Mouse (Mus musculus) midbrain, embryonic 14.5 days (tissue): ENCODE measurements at regions not wholly inside any gene's neighbourhood (a gene's known extent, or its start where the extent isn't known, plus 50 kb on each side); places are given as distances from the start of the nearest gene placed in this dataset.
A peak's percentile ranks its signal among the peaks of the same experiment; 100 is the strongest.

Experiments used
- ATAC-seq: fragments of 200-750 bp; cut with Nextera tagmentation; 2 replicates; pipeline ENCODE4 v1.8.0; 2017; ENCODE audit warnings: moderate number of reproducible peaks, moderate library complexity; ENCODE audit not compliant: low FRiP score, low TSS enrichment
- DNase-seq: peaks from one replicate; pipeline ENCODE4 v3.0.0-alpha.2; 2015
- H3K27ac ChIP-seq: fragments of 300-500 bp; sonication (generic); replicated peaks from 2 replicates; pipeline ENCODE4 v1.5.1; 2014; ENCODE audit warnings: mild to moderate bottlenecking, low read depth, low read length, moderate library complexity
- H3K27me3 ChIP-seq: fragments of 300-500 bp; sonication (generic); 2 replicates; pipeline ENCODE4 v1.6.1; 2014; ENCODE audit warnings: low read length, control low read depth, mixed read lengths; ENCODE audit not compliant: control insufficient read depth, insufficient read depth
- H3K36me3 ChIP-seq: fragments of 300-500 bp; sonication (generic); 2 replicates; pipeline ENCODE4 v1.6.1; 2014; ENCODE audit warnings: low read length, control low read depth; ENCODE audit not compliant: control insufficient read depth, insufficient read depth
- H3K4me1 ChIP-seq: fragments of 300-500 bp; sonication (generic); 2 replicates; pipeline ENCODE4 v1.6.1; 2014; ENCODE audit warnings: mild to moderate bottlenecking, antibody characterized with exemption, low read length, control low read depth; ENCODE audit not compliant: control insufficient read depth, insufficient read depth
- H3K4me2 ChIP-seq: fragments of 300-500 bp; sonication (generic); 2 replicates; pipeline ENCODE4 v1.6.1; 2014; ENCODE audit warnings: mild to moderate bottlenecking, low read length, moderate library complexity
- H3K4me3 ChIP-seq: fragments of 300-500 bp; sonication (generic); replicated peaks from 2 replicates; pipeline ENCODE4 v1.5.1; 2014; ENCODE audit warnings: low read depth, low read length
- H3K9ac ChIP-seq: fragments of 300-500 bp; sonication (generic); replicated peaks from 2 replicates; pipeline ENCODE4 v1.6.1; 2014; ENCODE audit warnings: mild to moderate bottlenecking, low read length, moderate library complexity
- H3K9me3 ChIP-seq: fragments of 300-500 bp; sonication (generic); 2 replicates; pipeline ENCODE4 v1.6.1; 2016; ENCODE audit warnings: low read length, control low read depth, mixed read lengths; ENCODE audit not compliant: control insufficient read depth
- WGBS: fragments of 180-500 bp; shearing (Covaris S2); extraction: QIAGEN DNeasy Blood & Tissue Kit; methylation state at CpG from one replicate; pipeline ENCODE4 v1.1.7; 2014; 5-methylcytosine and 5-hydroxymethylcytosine counted together

DNA sequence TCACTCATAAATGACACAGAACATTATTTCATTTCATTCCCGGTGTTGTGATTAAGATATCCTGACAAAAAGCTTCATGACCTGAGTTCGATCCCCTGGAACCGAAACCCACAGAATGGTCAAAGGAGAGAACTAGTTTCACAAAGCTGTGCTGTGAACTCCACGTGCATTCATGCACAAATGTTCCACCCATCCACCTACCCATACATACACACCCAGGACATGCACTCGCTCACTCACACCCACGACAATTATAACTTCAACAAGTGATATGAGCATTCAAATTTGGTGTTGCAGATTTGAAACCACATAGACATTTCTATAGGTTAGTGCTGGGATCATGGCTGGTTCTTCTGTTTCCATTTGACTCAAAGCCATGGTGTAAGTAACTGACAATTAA lies 243.4 kb downstream of the Gm11361 start:
- 95% methylated on average over 6 of the region's 6 CpGs for WGBS
- no peaks in the 10 kb centered on the region for H3K9me3 ChIP-seq
- no peak overlapping the region for H3K9ac ChIP-seq
- no peak for DNase-seq
- no peak overlapping the region for H3K4me3 ChIP-seq
- ATAC-seq: no peak
- no peak overlapping the region for H3K27ac ChIP-seq
- H3K4me1 ChIP-seq: no peaks in the 10 kb centered on the region
- no peaks in the 10 kb centered on the region for H3K27me3 ChIP-seq
- H3K4me2 ChIP-seq: no peak overlapping the region
- H3K36me3 ChIP-seq: no peaks in the 10 kb centered on the region

GRCm38 (mm10) chr13:28497483-28497882 lies 240.2 kb downstream of the Gm11361 start:
- no peaks in the 10 kb centered on the region for H3K9me3 ChIP-seq
- H3K4me3 ChIP-seq: no peak overlapping the region
- WGBS: 93% methylated on average over 4 of the region's 4 CpGs
- no peak overlapping the region for H3K27ac ChIP-seq
- ATAC-seq (no peak), DNase-seq (no peak)
- no peaks in the 10 kb centered on the region for H3K36me3 ChIP-seq
- H3K4me1 ChIP-seq: no peaks in the 10 kb centered on the region
- no peak overlapping the region for H3K4me2 ChIP-seq
- H3K9ac ChIP-seq: no peak overlapping the region
- H3K27me3 ChIP-seq: no peaks in the 10 kb centered on the region

- Histone ChIP-seq H3K9ac (no peak overlapping the region), H3K4me3 (no peak overlapping the region), H3K9me3 (no peaks in the 10 kb centered on the region), H3K4me2 (no peak overlapping the region), H3K27ac (no peak overlapping the region), H3K4me1 (no peaks in the 10 kb centered on the region), H3K27me3 (no peaks in the 10 kb centered on the region), H3K36me3 (no peaks in the 10 kb centered on the region)
- 78% methylated on average over 2 of the region's 2 CpGs for WGBS
- DNase-seq (no peak), ATAC-seq (no peak)
Observed at GRCm38 (mm10) chr13:28492015-28492414, 234.7 kb downstream of the Gm11361 start.

DNA sequence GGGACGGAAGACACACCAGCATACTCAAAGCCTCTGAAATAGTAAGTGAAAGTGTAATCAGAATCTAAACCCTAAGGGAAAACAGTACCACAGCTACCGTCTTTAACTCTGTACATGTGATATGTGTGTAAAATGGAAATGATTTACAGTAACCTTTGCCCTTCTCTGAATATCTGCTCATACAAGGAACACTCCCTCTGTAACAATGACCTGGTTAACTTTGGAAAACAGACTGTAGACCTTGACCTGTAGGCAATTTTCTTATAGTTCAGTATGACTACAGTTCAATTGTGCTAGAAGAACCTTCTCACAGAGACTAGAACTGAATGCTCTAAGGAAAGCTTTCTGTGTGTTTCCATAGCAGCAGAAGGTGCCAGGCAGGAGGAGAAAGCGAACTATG lies 226.4 kb downstream of the Gm11361 start:
- 73% methylated on average over 3 of the region's 3 CpGs for WGBS
- ATAC-seq (no peak), DNase-seq (no peak)
- Histone ChIP-seq H3K27ac (no peak overlapping the region), H3K9me3 (no peaks in the 10 kb centered on the region), H3K36me3 (no peaks in the 10 kb centered on the region), H3K4me1 (no peaks in the 10 kb centered on the region), H3K9ac (no peak overlapping the region), H3K4me3 (no peak overlapping the region), H3K27me3 (no peaks in the 10 kb centered on the region), H3K4me2 (no peak overlapping the region)

DNA sequence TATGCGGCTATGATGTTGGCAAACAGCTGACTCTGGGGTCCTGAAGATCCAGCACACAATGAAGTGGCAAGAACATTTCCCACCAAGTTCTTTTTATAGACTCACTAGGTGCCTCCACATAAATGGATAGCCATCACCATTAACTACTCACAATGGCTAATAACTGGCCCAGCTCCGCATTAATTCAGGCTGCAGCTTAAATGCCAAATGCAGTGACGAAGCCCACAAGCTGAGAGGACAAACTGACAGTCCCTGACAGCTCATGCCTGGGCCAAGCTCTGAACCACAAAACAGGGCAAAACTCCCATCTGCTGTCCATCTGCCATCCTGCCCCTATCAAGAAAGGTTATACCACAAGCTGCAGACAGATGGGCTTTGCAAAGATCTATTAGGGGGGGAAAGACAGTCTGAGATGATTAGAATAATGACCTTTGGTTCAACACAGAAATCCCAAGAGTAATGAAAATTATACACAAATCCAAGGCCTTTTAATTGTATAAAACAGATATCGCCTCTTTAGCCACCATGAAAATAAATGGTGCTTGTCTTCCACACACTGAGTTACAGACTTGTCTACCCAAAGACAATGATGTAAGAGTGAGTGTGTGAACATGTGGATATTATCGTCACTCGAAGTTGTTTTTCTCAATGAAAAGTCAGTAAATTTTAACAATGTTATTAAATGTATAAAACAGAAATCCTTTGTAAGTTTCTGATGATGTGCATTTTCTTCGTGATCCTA lies 224.1 kb downstream of the Gm11361 start:
- ATAC-seq (peak; percentile 81), DNase-seq (peak; percentile 56)
- no peak overlapping the region; the same call in 1 of the 2 replicates for H3K27ac ChIP-seq
- H3K4me3 ChIP-seq: no peak overlapping the region
- no peaks in the 10 kb centered on the region for H3K36me3 ChIP-seq
- H3K4me1 ChIP-seq: no peaks in the 10 kb centered on the region
- H3K27me3 ChIP-seq: no peaks in the 10 kb centered on the region
- H3K9ac ChIP-seq: no peak overlapping the region
- WGBS: 55% methylated on average over 7 of the region's 7 CpGs
- H3K4me2 ChIP-seq: no peak overlapping the region
- H3K9me3 ChIP-seq: no peaks in the 10 kb centered on the region

DNA sequence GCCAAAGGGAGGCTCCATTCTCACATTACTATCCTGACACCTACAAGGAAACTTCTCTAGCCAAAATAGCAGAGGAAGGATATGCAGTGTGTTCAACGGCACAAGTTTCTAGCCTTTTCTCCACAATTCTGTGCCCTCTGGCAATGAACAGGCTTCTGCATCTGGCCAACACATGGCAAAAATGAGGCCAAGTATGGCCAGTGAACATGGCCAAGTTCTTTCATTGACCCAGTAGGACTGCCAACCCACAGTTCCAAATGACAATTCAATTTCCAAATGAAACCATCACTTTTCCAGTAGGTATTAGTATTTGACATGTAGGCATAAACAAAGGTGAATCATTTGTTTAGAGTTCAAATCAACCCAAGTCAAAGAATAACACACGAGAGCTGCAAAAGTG lies 208.8 kb downstream of the Gm11361 start:
- 96% methylated on average over 2 of the region's 2 CpGs for WGBS
- no peaks in the 10 kb centered on the region for H3K27me3 ChIP-seq
- no peaks in the 10 kb centered on the region for H3K36me3 ChIP-seq
- no peaks in the 10 kb centered on the region for H3K4me1 ChIP-seq
- H3K4me3 ChIP-seq: no peak overlapping the region
- H3K27ac ChIP-seq: no peak overlapping the region
- DNase-seq (no peak), ATAC-seq (no peak)
- H3K9me3 ChIP-seq: no peaks in the 10 kb centered on the region
- no peak overlapping the region for H3K4me2 ChIP-seq
- H3K9ac ChIP-seq: no peak overlapping the region

DNA sequence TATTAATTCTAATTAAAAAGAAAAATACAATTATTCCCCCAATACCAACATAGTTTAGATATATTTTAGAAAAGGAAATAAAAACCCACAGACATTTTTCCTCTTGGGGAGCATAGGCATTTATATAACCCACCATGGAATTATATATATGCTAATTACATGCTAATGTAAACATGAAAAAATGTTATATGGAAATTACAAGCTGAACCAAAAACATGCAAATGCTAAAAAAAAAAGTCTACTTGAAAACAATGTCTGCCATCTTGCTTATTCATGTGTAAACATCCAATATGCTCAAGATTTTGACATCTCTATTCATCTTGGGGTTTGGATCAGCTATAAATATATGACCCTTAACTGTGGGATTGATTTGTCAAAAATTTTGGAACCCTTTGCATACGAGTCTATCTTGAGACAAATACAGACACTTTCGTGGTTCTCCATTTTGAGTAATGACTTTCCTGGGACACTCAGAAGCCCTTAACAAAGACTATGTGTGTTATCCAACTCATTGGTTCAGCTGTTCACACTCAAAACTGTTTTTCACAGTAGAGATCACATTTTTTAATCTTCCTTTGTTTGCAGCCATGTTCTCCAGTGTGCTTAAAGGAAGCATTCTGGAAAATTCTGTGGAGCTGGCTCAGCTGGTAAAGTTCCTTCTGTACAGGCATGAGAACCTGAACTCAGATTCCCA lies 208.0 kb downstream of the Gm11361 start:
- H3K4me1 ChIP-seq: no peaks in the 10 kb centered on the region
- WGBS: 78% methylated on average over 2 of the region's 2 CpGs
- 0 out of 2 replicates have a peak, but pooled peaks cover 2% of the 10 kb centered on the region for H3K36me3 ChIP-seq
- no peak overlapping the region for H3K9ac ChIP-seq
- no peaks in the 10 kb centered on the region for H3K9me3 ChIP-seq
- H3K27me3 ChIP-seq: no peaks in the 10 kb centered on the region
- H3K4me3 ChIP-seq: no peak overlapping the region
- no peak for ATAC-seq
- no peak for DNase-seq
- no peak overlapping the region for H3K4me2 ChIP-seq
- H3K27ac ChIP-seq: no peak overlapping the region

GRCm38 (mm10) chr13:28461281-28461680 lies 204.0 kb downstream of the Gm11361 start:
- Histone ChIP-seq H3K4me1 (no peaks in the 10 kb centered on the region), H3K27ac (no peak overlapping the region), H3K36me3 (0 out of 2 replicates have a peak, but pooled peaks cover 2% of the 10 kb centered on the region), H3K9me3 (no peaks in the 10 kb centered on the region), H3K27me3 (no peaks in the 10 kb centered on the region), H3K9ac (no peak overlapping the region), H3K4me2 (no peak overlapping the region), H3K4me3 (no peak overlapping the region)
- WGBS: 97% methylated on average over 10 of the region's 10 CpGs
- ATAC-seq (no peak), DNase-seq (no peak)

DNA sequence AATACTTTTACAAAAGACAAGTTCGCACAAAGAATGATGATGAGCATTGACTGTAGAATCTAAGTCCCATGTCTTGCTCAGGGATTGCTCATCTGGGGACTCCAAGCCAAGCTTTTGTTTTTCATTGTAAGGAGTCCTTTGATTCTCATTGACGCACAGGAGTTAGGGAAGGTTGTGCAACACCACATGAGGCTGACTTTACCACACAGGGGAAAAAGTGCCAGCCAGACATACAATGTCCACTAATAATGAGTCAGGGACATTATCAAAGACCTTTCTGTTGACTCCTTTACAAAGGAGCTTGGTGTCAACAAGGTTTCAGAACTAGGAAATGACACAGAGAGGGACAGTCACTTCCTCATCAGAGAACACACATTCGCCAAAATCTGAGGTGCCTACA lies 200.1 kb downstream of the Gm11361 start:
- no peaks in the 10 kb centered on the region for H3K27me3 ChIP-seq
- H3K36me3 ChIP-seq: 0 out of 2 replicates have a peak, but pooled peaks cover 2% of the 10 kb centered on the region
- H3K27ac ChIP-seq: no peak overlapping the region
- ATAC-seq (no peak), DNase-seq (no peak)
- H3K4me3 ChIP-seq: no peak overlapping the region
- H3K9ac ChIP-seq: no peak overlapping the region
- H3K4me1 ChIP-seq: peaks cover 11% of the 10 kb centered on the region; the same call in 1 of the 2 replicates
- H3K9me3 ChIP-seq: no peaks in the 10 kb centered on the region
- no peak overlapping the region for H3K4me2 ChIP-seq
- 86% methylated on average over 3 of the region's 3 CpGs for WGBS
